Mouse (Mus musculus) ZHBTc4 (cell line): Measurements from ENCODE around the gene Hvcn1.
A peak's percentile ranks its signal among the peaks of the same experiment; 100 is the strongest.

Source experiments
- DNase-seq: peaks from one replicate; pipeline ENCODE4 v3.0.0-alpha.2; 2011; ENCODE audit warnings: low read depth, low spot score

Gene Hvcn1

DNA sequence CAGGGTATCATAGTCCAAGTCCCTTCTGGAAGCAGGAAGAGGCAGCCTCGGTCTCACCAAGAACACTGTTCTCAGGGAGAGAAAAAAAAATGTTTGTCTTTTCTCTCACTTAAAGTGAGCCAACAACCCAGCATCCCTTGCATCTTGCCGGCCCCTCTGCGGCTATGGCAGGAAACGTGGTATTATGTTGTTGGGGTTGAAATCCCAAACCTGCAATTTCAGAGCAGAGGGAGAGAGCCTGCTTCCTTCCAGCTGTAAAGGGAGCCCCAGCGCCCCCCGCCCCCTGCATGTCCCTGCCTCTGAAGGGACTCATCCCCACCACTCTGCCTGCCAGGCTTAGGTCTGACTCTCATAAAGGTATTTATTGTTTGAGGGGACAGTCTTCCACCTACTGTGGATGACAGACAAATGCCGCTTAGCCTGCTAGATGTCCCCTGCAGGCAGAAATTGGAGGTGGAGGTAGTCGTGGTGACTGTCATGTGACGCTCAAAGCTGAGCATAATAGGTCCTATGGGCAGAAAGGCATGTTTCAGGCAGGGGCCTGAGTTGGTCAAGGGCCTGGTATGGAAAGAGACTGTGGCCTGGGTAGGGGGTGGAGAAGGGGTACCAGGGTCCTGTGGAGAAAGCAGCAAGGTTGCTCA lies 28.7 kb downstream of the Hvcn1 start:
- peak; percentile 37 for DNase-seq

DNA sequence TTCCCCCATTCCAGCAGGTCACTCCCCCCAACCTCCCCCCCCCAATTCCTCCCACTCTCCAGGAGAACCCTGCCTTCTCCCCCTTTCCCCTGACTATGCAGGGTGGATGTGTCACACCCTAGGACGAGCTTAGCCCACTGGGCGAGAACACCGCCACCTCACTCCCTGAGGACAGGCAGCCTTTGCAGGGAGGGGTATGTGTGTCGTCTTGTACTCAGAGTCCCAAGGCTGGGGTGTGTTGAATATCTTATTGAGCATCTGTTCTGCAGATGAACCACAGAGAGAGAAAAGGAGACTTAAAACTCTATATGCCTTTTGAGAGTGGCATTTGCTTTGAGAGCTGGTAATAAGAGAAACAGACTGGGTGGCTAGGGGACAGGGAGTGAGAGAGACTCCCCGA lies 30.6 kb downstream of the Hvcn1 start:
- DNase-seq: no peak

DNA sequence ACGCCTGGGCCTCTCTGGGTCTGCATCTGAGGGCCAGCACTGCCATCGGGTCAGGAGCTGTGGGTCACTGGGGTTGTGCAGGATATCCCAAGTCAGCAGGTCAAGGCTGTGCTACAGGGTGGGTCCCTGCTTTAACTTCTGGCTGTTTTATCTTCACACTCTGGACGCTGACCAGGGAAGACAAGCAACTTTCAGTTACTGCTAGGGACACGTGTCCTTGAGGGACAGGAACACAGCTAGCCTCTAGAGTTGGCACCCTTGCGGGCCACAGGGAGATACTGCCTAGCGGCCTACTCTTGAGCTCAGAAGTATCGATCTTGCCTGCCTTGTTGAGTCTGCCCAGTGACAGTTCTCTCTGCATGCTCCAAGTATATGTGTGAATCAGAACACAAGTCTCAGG lies 33.0 kb downstream of the Hvcn1 start:
- no peak for DNase-seq

DNA sequence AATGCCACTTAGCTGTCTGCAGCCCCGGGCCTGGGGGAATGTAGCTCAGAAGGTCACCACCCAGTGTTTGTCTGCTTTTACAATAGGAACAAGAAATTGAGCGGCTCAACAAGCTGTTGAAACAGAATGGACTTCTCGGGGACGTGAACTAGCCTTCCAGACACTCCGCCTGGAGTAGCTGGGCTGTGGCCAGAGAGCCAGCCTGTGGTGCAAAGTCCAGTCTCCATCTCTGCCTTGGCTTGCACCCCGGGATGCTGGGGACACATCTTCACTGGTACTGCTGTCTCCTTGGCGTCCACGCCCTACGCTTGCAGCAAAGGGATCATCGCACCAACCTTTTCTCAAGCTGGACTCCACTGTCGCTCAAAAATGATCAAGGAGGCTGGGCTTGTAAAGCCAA lies 33.9 kb downstream of the Hvcn1 start:
- DNase-seq: no peak

DNA sequence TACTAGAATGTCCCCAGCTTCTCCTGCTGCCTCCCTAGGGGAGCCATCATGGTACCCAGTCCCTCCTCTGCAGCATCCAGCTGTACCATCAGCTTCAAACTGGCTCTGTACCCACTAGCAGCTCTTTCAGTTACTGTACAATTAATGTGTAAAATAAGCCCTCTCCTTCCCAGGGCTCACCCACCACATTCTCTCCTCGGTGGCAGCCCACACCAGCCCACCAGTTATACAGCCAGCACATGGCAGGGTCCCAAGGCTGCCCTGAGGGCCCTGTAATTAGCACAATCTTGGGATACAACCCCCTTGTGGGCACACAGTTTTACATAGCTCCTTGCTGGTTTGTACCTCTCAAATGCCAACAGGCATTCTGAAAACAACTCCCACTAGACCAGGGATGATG lies 34.4 kb downstream of the Hvcn1 start:
- no peak for DNase-seq

DNA sequence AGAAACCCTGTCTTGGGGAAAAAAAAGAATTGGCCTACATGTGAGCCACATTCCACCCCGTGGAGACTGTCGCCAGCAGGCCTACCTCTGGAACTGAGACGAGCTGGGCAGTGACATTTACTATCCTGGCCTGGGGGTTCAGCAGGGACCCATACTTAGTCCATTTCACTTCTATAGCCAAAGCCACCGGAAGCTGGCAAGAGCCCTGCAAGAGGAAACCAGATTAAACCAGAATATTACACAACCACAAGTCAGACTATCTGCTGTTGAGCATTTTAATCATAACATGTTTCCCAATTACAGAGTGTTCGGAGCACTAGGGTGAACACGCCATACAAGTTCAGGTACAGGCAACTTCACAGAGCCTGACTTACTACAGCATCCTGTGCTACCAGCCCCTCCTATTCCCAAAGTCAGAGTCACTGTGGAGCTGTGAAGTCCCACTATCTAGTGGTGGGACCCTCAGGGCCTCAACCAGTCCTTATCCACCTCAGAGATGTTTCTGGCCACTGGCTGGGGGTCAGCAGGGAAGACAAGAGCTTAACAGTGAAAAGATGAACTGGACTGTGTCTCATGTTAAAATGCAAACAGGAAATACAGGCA lies 36.0 kb downstream of the Hvcn1 start:
- no peak for DNase-seq

DNA sequence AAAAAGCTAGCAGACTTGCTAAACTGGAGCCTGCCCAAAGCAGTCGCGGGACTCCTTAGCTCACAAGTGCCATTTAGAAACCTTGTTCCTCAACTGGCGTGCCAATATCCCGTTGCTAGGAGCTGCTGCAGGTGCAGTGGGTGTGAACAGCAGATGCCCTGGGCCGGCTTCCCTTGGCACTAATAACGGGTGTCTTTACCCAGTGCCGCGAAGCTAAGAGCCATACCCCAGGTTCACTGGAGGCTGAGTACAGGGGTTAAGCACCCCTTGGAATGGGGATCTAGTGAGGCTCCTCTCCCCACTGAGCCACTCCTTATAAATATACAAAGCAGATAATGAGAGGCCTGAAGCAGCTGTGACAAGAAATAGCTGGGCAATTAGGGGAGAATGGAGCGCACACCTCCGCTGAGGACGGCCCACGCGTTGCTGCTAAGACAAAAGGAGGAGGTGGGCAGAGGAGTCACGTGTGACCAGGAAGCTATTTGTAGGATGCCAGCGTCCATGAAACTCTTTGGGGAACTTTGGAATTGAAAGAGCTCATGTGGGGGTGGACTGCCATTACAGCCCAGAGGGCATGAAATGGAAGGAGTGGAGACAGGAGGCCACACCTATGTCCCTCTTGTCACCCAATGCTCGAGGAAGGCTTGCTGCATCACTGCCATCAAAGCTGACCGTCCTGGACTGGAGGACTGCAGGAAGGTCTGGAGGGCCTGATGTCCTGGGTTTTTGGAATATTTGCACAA lies 37.3 kb downstream of the Hvcn1 start:
- DNase-seq: no peak

DNA sequence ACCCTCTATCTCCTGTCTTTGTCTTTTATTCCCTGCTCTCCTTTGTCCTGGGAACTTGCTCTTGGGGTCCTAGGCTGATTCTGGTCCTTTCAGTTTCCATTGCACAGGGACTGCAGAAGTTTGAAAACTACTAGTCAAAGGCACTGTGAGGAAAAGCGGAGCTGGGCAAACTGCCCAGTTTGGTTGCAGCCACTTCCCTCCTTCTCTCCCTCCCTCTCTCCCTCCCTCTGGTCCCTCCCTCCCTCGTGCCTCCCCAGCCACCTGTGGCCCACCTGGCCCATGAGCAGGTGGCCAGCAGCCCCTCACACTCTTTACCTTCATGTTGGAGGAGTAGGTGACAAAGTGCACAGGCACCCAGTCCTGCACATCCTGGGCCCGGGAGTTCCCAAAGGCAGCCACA lies 38.6 kb downstream of the Hvcn1 start:
- no peak for DNase-seq

DNA sequence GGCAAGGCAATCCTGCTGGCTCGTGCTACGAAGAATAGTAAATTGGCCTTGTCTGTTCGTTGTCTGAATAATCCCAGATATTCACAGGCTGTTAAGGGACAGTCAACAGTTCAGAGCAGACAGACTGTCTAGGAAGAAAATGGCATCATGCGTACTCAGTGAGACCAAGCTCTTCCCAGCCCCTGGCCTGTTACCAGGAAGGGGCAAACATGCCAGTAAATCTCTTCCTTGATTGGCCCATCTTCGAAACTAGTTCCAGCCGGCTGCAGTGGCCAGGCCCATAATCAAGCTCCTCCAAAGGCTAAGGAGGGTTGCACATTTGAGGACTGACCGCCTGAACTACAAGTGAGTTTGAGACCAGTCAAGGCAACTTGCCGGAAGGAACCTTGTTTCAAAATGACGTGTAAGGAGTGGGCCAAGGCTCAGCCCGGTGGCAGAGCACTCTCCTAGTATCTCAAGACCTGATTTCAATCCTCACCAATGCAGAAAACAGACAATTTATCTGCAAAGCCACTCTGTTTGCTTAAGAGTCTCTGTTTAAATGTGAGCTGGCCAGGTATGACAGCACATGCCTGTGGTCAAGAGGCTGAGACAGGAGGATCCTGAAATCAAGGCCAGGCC lies 40.1 kb downstream of the Hvcn1 start:
- DNase-seq: no peak

DNA sequence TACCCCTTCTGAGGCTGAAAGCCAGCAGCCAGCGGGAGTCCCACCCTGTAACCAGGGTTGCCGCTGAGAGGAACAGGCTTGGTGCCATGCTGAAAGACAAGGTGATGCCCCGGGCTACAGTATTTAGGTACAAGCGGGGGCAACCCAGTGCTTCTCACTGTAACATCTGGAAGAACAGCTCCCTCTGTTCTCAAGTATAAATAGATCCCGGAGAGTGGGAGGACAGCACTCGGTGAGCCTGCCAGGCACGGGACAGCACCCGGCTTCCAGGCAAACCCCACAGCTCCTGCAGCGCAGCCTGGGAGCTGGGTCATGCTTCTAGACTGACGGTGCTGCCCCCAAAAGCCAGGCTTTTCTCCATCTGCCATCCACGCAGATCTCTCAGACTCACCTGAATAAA lies 40.9 kb downstream of the Hvcn1 start:
- DNase-seq: no peak

DNA sequence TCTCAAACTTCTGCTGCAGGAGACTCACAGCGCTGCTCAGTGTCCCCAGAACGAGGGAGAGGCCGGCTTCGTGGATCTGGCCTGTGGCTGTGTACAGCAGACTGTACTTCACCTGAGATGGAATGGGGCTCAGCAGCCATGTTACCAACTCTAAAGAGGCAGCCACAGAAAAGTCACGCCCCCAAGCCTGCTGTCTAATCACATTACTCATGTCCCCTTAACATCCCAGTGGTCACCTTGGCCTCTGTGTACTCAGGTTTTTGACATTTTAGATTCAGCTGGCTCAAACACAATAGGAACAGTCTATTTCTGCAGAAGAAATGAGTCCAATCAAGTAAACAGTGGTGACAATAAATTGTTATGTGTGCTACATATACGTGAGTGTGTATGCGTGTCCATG lies 41.3 kb downstream of the Hvcn1 start:
- DNase-seq: no peak

DNA sequence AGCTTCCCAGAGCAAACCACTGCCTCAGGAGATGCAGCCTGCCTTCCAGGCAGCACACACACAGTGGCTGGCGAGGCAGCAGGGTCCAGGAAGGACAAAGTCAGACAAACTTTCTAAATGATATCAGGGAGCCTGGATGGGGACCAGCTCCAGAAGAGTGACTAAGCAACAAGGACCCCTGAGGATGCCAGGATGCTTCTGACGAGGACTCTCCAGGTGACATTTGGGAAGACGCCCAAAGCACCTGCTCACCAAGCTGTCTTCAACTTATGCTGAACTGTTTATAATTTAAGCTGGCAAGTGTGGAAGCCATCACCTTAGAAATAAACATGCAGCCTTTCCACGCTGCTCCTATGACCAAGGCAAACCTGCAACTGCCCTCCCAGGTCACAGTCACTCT lies 42.7 kb downstream of the Hvcn1 start:
- DNase-seq: no peak

DNA sequence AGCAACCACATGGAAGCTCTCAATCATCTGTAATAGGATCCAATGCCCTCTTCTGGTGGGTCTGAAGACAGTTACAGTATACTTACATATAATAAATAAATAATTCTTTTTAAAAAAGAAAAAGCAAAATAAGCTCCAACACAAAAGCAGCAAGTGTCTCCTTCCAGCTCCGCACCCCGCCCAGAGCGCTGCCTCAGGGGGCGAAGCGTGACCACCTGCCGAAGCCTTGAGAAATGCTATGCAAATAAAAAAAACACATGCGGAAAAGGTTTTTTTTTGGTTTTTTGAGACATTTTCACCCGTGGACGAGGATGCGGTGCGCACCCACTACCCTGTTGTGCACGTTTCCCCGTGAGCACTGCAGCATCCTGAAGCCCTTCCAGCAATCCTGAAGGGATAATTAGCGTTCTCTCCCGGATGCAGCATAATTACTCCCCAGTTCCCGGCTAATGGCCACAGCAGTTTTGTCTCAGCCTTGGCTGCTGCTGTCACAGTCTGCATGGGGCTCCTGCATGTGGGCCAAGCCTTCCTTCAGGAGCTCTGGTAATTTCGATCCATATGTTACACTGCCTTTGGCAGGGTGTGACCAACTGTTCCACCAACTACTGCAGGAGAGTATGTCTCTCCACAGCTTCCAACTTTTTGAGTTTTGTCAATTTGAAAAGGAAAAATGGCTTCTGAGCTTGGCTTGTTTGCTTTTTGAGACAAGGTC lies 45.4 kb downstream of the Hvcn1 start:
- no peak for DNase-seq

DNA sequence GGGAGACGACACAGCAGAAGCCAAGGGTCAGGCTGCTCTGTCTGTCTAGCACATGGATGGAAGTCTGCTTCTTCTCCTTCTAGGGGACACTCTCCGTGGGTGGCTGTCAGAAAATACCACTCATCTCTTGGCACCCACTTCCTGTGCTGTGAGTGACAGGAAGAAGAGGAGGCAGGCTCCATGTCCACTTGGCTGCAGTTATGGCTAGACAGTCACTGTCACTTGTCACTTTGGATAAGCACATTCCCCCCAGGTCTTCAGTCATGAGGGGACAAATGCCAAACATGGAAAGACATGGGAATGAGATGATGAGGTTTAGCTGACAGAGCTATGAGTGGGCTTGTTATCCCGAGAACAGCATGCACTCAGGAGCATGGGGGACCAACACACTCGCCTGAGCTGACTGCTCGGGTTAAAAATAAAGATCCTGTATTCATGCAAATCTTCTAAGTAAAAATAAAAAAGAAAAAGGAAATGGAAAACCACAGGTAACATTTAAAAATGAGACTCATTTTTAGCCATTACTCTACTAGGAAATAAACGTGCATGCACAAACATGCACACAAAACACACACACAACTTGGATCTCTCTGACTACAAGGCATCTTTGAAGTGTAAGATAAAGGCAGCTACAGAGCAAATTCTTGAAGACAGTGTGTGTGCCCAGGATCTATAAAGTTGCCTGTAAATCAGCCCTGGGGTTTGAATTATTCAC lies 51.6 kb downstream of the Hvcn1 start:
- no peak for DNase-seq

DNA sequence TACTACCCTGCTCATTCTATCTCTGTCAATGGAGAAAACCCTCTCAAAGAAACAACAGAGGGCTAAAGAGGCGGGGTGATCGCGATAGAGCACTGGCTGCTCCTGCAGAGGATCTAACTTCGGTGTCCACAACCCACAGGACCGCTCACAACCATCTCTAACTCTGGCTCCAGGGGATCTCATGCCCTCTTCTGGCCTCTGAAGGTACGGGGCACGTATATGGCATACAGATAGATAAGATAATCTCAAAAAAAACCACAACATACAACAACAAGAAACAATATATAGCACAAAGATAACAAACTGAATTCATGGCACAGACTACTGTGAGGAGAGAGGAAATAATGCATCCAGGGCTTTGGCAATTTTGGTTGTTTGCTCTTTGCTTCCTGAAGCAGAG lies 55.5 kb downstream of the Hvcn1 start:
- peak; percentile 17 for DNase-seq

DNA sequence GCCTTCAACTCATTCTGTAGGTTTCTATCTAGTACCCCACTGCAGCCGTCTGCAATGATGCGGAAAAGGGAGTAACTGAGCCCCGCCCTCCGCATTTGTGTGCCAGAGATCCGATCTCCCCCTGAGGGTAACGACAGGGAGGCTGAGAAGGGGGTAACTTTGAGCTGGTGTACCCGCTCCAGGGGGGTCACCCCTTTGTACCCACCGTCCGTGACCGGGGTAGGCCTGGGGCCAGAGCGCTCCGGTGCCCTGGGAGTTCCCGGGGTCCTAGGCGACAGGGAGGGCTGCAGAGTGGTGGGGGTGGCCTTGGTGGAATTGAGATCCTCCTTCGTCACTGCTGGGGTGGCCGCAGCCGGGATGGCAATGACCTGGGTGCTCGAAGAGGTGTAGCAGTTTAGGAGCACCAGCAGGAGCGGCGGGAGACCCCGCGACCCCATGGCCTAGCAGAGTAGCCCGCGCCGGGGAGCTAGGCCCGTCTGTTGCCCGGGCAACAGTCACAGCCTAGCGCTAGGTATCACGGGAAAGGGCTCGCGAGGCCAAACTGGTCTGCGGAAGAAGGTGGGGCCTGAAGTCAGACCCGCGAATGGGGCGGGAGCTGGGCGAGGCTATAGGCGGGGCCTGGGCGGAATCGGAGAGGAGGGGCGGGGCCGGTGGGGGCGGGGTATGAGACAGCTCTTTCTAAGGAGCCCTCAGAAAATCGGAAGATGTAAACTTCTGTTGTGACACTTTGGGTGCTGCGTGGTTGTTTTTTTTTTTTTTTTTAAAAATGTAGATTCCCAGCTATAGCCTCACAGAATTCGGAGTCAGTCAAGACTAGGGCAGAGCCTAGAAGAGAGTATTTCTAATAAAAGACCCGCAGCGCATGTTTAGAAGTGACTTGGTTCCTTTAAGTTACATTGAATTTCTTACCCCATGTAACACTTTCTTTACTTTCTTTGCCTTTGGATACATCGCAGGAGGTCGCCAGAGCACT lies 57.6 kb downstream of the Hvcn1 start, which contains the start of gene Tctn1:
Gene Tctn1 (minus strand): TSS at position 528 of the 973 bp plus-strand sequence.
- DNase-seq: peak; percentile 98

DNA sequence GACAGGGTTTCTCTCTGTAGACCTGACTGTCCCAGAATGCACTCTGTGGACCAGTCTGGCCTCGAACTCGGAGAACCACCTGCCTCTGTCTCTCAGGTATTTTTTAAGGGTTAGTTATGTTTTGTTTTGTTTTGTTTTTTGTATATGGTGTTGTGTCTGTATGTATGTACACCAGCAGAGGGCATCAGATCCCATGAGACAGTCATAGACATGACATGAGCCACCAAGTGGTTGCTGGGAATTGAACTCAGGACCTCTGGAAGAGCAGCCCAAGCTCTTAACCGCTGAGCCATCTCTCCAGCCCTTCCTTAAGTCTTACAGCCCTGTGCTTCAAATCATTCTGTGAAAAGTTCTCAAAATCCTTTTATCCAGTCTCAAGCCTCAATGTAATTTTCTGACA lies 58.6 kb downstream of the Hvcn1 start:
- DNase-seq: peak; percentile 76

DNA sequence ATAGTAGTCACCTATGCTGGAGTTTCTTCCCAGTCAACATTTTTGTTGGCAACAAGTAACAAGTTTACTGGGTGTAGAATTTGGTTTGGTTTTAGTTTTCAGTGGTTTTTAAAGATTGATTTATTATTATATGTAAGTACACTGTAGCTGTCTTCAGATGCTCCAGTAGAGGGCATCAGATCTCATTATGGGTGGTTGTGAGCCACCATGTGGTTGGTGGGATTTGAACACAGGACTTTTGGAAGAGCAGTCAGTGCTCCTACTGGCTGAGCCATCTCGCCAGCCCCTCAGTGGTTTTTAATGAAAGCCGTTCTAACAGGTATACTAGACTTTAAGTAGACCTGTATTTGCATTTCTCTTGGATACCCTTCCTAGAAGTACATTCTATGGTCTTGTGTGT lies 59.3 kb downstream of the Hvcn1 start:
- no peak for DNase-seq

DNA sequence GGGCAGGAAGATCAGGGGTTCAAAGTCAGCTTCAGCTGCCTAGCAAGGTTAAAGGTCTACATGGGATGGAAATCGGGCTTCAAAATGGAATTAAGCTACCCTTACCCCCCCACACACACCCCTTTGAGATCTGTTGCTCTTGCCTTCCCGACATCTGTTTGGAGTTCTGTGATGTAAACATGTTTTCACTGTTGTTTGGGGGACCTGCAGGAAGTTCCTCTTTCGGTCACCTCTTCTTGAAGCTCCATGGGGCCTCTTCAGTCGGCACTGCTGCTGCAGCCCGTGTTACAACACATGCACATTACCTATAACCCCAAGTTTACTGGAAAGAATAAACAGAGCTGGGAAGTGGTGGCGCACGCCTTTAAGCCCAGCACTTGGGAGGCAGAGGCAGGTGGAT lies 60.5 kb downstream of the Hvcn1 start:
- DNase-seq: no peak

DNA sequence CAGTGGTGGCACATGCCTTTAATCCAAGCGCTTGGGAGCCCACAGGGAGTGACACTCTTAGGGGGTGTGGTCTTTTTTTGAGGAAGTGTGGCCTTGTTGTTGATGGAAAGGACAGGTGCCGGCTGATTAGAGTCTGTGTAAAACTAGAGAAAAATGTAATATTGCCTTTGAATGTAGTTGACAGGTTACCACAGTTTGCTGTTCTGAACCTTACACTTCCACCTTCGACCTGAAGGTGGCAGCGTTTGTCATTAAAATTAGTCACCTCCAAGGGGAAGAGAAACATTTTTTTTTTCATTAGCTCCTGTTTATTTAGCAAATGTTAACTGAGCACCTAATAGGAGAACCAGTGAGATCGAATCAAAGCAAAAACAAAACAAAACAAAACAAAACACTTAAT lies 61.3 kb downstream of the Hvcn1 start:
- peak; percentile 76 for DNase-seq
